Mouse (Mus musculus): ENCODE data around the gene Inka2.
"Not testable (repeated sequence)": the region's sequence is repeated elsewhere in the genome, so short reads cannot be mapped to it uniquely, and the experiment has no call there.

Gene Inka2

DNA sequence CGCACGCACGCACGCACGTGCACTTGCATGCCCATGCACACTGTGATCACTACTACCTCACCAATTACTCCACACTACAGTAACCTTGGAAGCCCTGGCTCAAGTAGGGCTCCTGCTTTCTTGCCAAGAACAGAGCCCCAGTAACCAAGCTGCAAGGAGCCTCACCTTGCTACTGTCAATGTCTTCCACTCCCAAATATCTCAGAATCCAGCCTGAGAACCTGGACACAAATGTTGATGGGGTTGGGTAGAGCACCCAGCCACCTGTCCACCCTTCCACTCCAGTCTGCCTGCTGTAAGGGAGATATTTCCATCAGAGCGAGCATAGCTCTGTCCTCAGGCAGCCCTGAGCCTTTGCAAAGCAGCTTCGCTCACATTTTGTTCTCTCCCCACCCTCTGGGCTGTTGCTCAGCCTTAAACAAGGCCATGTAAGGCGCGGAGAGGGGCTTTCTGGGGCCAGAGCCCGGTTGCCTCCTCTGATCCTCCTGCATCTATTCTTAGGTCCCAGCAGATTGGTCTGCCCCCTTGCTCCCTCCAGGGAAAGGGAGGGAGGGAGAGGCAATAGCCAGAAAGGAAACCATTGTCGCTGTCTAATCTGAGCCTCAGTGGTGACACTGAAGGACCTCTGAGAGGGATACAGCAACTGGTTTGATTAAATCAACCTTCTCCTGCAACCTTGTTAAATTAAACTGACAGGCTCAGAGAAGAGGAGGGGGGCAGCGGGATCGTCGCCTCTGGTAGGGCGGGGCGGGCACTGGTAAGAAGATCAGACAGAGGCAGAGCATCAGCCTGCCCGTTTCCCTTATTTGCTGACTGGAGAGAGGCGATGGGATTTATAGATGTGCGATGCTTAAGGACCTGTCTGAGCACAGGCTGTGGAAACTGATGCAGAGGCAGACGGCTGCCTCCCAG, 8.7 kb upstream of the Inka2 start:
- in situ Hi-C loops (cut with MboI, MseI): loop anchor here (25.0 kb wide), 2 partner anchors 792 to 1342 kb away; partner anchors contain the start of genes Dennd2d and Kcna3

DNA sequence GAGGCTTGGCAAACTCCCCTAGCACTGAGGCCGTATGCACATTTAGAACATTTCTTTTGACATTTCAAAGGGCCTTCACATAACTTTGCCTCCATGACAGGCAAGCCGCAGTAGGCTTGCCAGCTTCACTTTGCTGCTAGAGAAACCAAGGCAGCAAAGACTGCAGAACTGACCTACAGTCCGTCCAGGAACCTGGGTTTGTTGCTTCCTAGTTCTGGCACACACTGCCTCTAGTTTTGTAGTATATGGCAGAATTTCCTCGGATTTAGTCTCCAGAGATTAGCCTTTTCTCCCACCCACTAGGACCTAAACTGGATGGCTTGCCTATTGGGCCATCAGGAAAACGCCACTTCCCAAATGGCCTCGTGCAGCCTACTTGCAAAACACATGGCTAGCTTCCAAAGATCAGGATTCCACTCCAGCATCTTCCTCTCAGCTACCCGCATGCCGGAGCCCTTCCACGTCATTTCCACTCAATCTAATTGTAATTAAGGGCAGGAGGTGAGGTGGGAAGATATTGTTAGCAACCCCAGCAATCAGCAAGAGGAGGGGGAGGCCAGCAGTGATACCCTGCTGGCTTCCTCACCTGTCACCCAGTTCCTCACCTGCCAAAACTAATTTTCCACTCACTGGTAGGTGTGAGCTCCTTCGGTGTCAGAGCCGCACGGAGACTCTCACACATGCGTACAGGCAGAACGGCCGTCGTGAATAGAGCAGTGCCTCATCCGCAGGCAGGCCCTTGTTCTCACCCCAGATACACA, 7.8 kb upstream of the Inka2 start:
- in situ Hi-C loops (cut with MboI, MseI): loop anchor here (25.0 kb wide), 2 partner anchors 791 to 1341 kb away; partner anchors contain the start of genes Dennd2d and Kcna3

- in situ Hi-C loops (cut with MboI, MseI): loop anchor here (25.0 kb wide), 2 partner anchors 790 to 1340 kb away; partner anchors contain the start of genes Dennd2d and Kcna3
Measured at GRCm38 (mm10) chr3:105697148-105697441, 7.3 kb upstream of the Inka2 start.

GRCm38 (mm10) chr3:105698311-105698710, 6.1 kb upstream of the Inka2 start:
- in situ Hi-C loops (cut with MboI, MseI): loop anchor here (25.0 kb wide), 2 partner anchors 789 to 1339 kb away; partner anchors contain the start of genes Dennd2d and Kcna3

DNA sequence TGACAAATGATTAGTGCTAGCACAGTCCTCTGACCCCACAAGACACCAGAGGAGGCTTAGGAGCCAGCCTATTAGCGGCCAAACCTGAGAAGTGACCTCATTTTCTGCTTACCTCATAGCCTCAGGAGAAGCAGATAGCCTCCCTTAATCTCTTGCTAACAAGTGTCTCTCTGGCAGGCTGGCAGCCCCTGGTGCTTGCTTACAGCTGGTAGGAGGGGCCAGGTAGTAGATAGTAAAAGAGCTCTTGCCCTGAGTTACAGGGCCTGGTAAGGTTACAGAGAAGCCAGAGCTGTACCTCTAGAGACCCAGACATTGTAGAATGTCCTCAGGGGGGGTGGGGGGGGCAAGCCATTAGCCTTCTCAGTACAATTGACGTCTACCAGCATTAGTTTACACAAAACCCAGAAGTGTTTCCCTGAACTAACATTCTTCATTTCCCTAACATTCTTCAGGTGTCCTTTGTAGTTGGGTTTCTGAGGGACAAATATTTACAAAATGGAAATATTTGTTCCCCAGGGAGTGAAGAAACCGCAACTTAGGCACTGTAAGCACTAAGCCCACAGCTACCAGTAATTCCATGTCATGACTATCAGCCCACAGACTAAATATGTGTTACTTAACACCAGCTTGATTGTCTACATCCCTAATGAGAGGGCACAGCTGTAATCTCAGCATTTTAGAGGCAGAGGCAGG, 5.0 kb upstream of the Inka2 start:
- in situ Hi-C loops (cut with MboI, MseI): loop anchor here (25.0 kb wide), 2 partner anchors 788 to 1338 kb away; partner anchors contain the start of genes Dennd2d and Kcna3

- in situ Hi-C loops (cut with MboI, MseI): not testable (repeated sequence)
Measured at GRCm38 (mm10) chr3:105700786-105701185, 3.6 kb upstream of the Inka2 start.

DNA sequence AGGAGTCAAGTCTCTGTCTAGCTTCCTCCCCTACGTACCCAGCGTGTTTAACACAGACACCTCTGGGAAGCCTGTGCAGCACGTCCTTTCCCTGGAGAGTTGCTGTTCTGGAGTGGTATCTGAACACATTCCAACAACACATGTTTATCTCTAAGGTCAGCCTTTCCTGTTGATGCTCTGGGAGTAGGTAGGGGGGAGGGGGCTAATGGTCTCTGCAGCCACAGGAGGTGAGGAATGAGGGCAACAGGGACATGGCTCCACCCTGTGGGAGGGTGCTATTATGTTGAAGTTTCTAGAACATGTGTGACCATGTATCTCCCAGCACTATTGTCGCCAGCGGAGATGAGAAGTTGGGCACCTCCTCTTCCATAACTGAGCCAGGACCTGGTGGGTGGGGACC, 3.0 kb upstream of the Inka2 start:
- in situ Hi-C loops (cut with MboI, MseI): no loop called here

DNA sequence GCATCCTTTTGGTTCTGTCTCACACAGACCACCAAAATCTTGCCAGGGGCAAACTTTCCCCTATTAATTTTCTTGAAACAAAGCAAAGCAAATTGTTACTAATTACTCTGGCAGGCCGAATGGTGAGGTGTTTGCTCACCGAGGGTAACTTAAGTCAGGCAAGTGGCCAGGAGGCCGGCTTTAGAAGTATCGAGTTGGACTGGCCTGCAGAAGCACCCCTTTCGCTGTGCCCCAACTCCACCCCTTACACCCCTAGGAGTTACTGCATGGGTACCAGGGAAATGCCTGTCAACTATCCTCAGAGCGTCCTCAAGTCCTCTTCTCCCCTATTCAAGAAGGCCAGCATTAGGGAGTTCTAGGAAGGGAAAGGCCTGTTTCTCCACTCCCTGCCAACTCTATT, 828 bp upstream of the Inka2 start:
- in situ Hi-C loops (cut with MboI, MseI): no loop called here

- in situ Hi-C loops (cut with MboI, MseI): no loop called here
Measured at GRCm38 (mm10) chr3:105705061-105705549, 706 bp downstream of the Inka2 start.

GRCm38 (mm10) chr3:105705561-105705960, 1.2 kb downstream of the Inka2 start:
- in situ Hi-C loops (cut with MboI, MseI): no loop called here

DNA sequence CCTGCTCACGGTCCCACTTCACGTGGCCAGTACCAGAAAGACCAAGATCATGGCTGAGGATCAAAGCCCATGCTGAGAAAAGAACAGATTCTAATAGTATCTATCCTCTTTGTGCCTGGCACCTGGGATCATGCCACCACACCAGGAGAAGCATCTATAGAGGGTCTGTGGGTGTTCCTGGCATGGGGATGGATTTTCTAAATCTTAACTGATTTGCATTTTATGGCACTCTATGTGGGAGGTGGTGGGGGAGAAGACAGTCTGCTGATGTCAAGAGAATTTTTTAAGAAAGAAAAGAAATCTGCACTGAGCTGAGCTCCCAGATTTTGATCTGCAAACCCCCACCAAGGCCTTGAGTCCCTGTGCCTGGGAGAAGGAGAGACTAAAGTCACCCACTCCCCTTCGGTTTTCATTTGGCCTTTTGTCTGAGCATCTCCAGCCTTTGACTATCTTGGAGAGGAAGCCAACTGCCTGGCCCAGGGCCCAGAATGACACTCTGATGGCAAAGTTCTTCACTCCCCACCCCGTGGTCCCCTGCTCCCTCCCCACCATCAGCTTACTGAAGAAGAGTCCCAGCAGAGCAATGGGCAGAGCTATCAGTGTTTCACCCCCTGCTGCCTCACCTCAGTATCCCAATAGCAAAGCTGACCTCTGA, 2.1 kb downstream of the Inka2 start:
- in situ Hi-C loops (cut with MboI, MseI): no loop called here

GRCm38 (mm10) chr3:105707590-105707989, 3.2 kb downstream of the Inka2 start:
- in situ Hi-C loops (cut with MboI, MseI): no loop called here

DNA sequence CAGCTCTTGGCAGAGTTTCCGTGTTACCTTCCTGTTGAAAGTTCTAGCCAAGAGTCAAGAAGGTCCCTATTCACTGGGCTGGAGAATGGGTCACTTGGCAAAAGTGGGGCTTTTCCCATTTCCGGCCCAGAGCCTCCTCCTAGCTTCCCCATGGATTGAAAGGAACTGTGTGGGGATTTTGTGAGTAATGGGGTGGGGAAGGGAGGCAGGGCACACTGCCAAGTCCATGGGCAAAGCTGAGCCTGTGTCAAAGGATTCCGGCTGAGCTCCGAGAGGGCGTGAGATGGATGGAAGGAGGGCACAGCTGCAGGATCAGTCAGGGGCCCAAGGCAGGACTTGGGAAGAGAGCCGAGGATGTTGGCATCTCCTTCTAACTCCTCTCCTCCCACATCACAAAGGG, 5.8 kb downstream of the Inka2 start:
- in situ Hi-C loops (cut with MboI, MseI): no loop called here

DNA sequence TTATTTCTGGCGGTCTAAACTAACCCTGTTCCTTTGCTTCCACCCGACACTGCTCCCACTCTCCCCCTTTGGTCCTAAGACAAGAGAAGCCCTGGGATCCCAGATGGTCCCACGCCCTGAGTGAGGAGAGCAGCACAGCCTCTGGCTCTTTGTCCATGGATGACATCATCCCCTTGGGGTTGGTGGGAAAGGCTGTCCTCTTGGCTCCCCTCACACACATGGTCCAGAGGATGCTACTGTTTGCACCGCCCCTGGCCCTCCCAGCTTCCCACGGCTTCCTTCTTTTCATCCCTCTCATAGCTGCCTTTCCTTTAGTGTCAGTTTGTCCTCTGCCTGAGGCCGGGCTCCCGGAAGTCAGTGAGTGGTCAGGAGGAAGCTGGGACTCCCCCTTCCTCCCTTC, 7.3 kb downstream of the Inka2 start:
- in situ Hi-C loops (cut with MboI, MseI): no loop called here

DNA sequence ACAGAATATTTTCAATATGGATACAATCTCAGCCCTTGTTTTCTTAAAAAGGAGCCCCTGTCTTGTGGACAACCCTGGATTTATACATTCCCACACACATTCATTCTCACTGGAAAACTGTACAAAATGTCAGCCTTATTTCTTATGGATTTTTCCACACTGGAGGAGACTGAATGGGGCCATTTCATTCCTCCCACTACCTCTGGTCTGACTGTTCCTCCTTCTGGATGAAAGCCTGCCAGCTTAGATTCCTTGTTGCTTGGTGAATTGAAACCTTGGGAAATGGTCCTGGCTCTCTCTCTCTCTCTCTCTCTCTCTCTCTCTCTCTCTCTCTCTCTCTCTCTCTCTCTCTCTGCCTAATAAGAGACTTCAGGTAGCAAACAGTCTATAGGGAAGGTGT, 8.4 kb downstream of the Inka2 start:
- in situ Hi-C loops (cut with MboI, MseI): no loop called here

- in situ Hi-C loops (cut with MboI, MseI): no loop called here
Measured at GRCm38 (mm10) chr3:105714091-105714819, 9.9 kb downstream of the Inka2 start.

- in situ Hi-C loops (cut with MboI, MseI): no loop called here
Measured at GRCm38 (mm10) chr3:105714820-105715167, 10.4 kb downstream of the Inka2 start.

DNA sequence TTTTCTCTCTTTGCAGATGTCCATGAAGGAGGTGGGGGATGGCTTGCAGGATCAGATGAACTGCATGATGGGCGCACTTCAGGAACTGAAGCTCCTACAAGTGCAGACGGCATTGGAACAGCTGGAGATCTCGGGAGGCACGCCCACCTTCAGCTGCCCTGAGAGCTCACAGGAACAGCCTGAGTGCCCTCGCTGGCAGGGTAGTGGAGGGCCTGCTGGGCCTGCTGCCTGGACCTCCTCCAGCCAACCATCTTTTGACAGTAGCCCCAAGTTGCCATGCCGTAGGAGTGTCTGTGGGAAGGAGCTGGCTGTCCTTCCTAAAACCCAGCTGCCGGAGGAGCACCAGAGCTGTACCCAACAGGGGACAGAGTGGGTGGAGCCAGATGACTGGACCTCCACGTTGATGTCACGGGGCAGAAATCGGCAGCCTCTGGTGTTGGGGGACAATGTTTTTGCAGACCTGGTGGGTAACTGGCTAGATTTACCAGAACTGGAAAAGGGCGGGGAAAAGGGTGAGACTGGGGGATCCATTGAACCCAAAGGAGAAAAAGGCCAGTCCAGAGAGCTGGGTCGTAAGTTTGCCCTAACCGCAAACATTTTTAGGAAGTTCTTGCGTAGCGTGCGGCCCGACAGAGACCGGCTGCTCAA, 12.1 kb downstream of the Inka2 start:
- in situ Hi-C loops (cut with MboI, MseI): no loop called here

DNA sequence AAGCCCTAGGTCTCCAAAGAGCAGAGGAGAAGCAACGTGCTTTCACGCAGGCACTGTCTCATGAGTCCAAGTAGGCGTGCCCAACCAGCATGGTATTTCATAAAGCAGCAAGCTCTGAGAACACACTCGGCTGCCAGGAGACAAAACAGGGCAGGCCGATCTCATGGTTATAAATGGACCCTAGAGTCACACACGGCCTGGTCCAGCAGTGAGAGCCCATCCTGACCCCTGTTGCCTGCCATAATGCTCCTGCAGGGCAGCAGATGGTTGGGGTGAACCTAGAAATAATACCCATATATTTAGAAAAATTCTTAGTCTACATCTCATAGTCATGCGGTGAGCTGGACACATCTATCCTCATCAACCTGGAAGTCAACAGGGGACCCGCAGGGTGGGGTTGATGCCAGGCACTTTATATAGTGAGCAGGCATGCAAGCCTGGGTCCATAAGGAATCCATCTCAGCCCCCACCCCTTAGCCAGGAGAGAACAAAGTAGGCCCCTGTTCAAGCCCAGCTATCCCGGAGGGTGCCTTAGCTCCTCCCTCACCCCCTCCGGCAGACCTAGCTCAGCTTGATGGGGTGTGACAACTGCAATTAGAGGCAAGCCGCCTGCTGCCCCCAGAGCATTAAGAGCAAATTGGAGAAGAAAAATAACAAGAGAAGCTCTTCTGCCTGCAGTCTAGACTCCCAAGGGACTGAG, 13.6 kb downstream of the Inka2 start:
- in situ Hi-C loops (cut with MboI, MseI): no loop called here

GRCm38 (mm10) chr3:105718746-105719145, 14.3 kb downstream of the Inka2 start:
- in situ Hi-C loops (cut with MboI, MseI): no loop called here
